Mouse (Mus musculus) neural tube, embryonic 14.5 days (tissue): ENCODE data around the gene Sipa1l3. TPM values are rescaled to one million over a fixed set of nuclear protein-coding genes. Genes with fewer than 3 reads are reported as not detected.
A peak's percentile ranks its signal among the peaks of the same experiment; 100 is the strongest.

ENCODE experiments used
- ATAC-seq: fragments of 200-750 bp; cut with Nextera tagmentation; 2 replicates; pipeline ENCODE4 v1.8.0; 2017; ENCODE audit warnings: low read depth, mild to moderate bottlenecking, moderate TSS enrichment, moderate library complexity
- H3K27ac ChIP-seq: fragments of 300-500 bp; sonication (generic); 2 replicates; pipeline ENCODE4 v1.5.1; 2014; ENCODE audit warnings: low read depth, mild to moderate bottlenecking, control low read depth, low read length, moderate library complexity, mixed read lengths
- H3K27me3 ChIP-seq: fragments of 300-500 bp; sonication (generic); 2 replicates; pipeline ENCODE4 v1.6.1; 2014; ENCODE audit warnings: low read length; ENCODE audit not compliant: control insufficient read depth, insufficient read depth
- H3K36me3 ChIP-seq: fragments of 300-500 bp; sonication (generic); 2 replicates; pipeline ENCODE4 v1.6.1; 2014; ENCODE audit warnings: low read length, mixed read lengths; ENCODE audit not compliant: control insufficient read depth, insufficient read depth
- H3K4me1 ChIP-seq: fragments of 300-500 bp; sonication (generic); 2 replicates; pipeline ENCODE4 v1.6.1; 2014; ENCODE audit warnings: low read length; ENCODE audit not compliant: control insufficient read depth, insufficient read depth
- H3K4me2 ChIP-seq: fragments of 300-500 bp; sonication (generic); 2 replicates; pipeline ENCODE4 v1.6.1; 2014; ENCODE audit warnings: mild to moderate bottlenecking, low read depth, low read length, control low read depth
- H3K4me3 ChIP-seq: fragments of 300-500 bp; sonication (generic); 2 replicates; pipeline ENCODE4 v1.5.1; 2014; ENCODE audit warnings: low read depth, low read length, control low read depth, mixed read lengths
- H3K9ac ChIP-seq: fragments of 300-500 bp; sonication (generic); replicated peaks from 2 replicates; pipeline ENCODE4 v1.6.1; 2014; ENCODE audit warnings: low read depth, mild to moderate bottlenecking, control low read depth, low read length, mixed read lengths
- H3K9me3 ChIP-seq: fragments of 300-500 bp; sonication (generic); 2 replicates; pipeline ENCODE4 v1.6.1; 2016; ENCODE audit warnings: low read length; ENCODE audit not compliant: control insufficient read depth
- WGBS: fragments of 180-500 bp; shearing (Covaris S2); extraction: QIAGEN DNeasy Blood & Tissue Kit; methylation state at CpG from one replicate; pipeline ENCODE4 v1.1.7; 2014; 5-methylcytosine and 5-hydroxymethylcytosine counted together
- polyA plus RNA-seq: library from polyadenylated mRNA; unstranded; fragments of >200 nt; fragmentation: Nextera tagmentation; extraction: Ambion mirVana; gene quantifications from 2 replicates; pipeline ENCODE4 v1.2.1, GENCODE M21; 2014

Gene Sipa1l3
- polyA plus RNA-seq, 1 experiment from 2014 or later: 22.1 TPM

DNA sequence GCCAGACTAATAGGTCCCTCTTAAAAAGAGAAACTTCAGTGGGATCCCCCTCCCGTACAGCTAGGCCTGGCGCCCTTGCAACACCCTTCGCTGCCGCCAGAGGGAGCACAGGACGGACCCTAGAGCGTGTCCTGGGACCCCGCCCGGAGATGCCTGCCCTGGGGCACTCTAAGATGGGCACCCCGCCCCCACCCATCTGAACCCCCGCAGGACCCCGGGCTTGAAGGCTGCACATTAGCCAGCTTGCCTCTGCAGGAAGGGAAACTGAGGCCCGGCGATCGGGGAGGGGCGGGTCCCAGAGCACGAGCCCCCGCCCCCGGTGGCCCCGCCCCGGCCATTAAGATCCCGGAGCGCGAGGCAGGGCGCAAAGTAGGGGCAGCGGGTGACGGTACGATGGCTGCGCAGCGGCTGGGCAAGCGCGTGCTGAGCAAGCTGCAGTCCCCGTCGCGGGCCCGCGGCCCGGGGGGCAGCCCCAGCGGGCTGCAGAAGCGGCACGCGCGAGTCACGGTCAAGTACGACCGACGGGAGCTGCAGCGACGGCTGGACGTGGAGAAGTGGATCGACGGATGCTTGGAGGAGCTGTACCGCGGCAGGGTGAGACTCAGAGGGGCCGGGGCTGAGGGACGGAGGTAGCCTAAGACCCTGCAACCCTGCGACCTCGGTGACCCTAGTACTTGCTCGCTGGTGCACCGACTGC is 229.4 kb downstream of the Sipa1l3 start, which contains the start of gene Ppp1r14a:
Gene Ppp1r14a, plus strand, starts transcription at position 367 of the 697 bp plus-strand sequence.
- no peaks in the 10 kb centered on the region for H3K36me3 ChIP-seq
- H3K27me3 ChIP-seq: no peaks in the 10 kb centered on the region
- no peaks in the 10 kb centered on the region for H3K9me3 ChIP-seq
- WGBS: under 1% methylated on average over 51 of the region's 59 CpGs
- H3K9ac ChIP-seq: peak within 1 kb of the TSS; percentile 46
- peaks cover 6% of the 10 kb centered on the region; the same call in 1 of the 2 replicates for H3K4me1 ChIP-seq
- H3K4me3 ChIP-seq: peak within 1 kb of the TSS; percentile 41
- 0 out of 2 replicates have a peak within 1 kb of the TSS, but pooled peaks have one; percentile 7 for H3K27ac ChIP-seq
- H3K4me2 ChIP-seq: peak within 1 kb of the TSS; percentile 79
- ATAC-seq: peak; percentile 38; the same call in 1 of the 2 replicates

DNA sequence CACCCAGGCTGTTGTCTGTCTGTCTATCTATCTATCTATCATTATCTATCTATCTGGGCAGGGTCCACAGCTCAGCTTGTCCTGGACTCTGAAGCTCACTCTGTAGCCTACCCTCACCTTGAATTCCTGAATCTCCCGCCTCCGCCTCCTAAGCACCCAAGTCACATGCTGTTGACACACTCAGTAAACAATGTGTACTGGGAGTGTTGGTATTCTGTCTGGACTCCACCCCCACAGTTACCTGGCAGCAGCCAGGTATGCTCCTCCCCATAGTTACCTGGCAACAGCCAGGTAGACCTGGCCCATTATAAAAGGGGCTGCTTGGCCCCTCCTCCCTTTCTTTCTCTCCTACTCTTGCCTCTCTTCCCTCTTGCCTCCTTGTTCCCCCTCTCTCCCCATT is 230.4 kb downstream of the Sipa1l3 start:
- H3K4me3 ChIP-seq: no peak overlapping the region
- H3K9ac ChIP-seq: no peak overlapping the region
- no peak overlapping the region for H3K27ac ChIP-seq
- no peaks in the 10 kb centered on the region for H3K9me3 ChIP-seq
- H3K27me3 ChIP-seq: no peaks in the 10 kb centered on the region
- no peak for ATAC-seq
- H3K4me1 ChIP-seq: peaks cover 6% of the 10 kb centered on the region; the same call in 1 of the 2 replicates
- no peak overlapping the region for H3K4me2 ChIP-seq
- no peaks in the 10 kb centered on the region for H3K36me3 ChIP-seq
- 83% methylated on average over 2 of the region's 2 CpGs for WGBS

DNA sequence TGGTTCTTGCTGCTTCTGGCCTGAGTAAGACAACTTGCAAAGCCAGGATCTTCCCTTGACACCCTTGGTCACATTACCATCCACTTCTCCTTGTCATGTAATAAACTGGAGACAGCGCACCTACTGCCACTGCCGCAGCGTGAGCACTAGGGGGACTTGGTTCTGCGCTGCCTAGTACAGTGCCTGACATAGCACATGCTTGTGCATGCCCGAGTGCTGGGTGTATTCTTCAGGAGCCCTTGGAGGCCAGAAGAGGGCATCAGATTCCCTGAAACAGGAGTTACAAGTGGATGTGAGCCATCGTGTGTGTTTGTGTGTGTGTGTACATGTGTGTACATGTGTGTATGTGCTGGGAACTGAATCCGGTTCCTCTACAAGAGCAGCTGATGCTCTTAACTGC is 231.0 kb downstream of the Sipa1l3 start:
- WGBS: 83% methylated on average over 7 of the region's 7 CpGs
- H3K27me3 ChIP-seq: 0 out of 2 replicates have a peak, but pooled peaks cover 4% of the 10 kb centered on the region
- no peak for ATAC-seq

DNA sequence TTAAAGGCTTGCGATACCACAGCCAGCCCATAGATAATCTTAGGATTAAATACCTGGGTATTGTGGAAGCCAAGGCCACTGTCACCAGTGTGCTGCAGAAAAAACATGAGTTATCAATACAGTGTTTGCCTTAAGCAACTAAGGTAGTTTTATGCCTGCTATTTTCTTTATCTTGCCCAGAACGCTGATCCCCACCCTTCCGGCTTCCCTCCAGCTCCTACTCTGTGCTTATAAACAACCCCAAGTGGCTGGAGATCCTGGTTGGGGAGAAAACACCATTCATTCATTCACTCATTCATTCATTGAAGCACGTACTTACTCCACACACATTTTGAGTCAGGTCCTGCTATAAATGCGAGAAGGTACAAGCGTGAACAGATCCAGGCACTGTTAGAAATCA is 233.9 kb downstream of the Sipa1l3 start:
- Histone ChIP-seq H3K36me3 (no peaks in the 10 kb centered on the region), H3K27me3 (peaks cover 18% of the 10 kb centered on the region; the same call in 1 of the 2 replicates), H3K27ac (no peak overlapping the region), H3K9me3 (no peaks in the 10 kb centered on the region), H3K9ac (no peak overlapping the region), H3K4me1 (peaks cover 11% of the 10 kb centered on the region; the same call in 1 of the 2 replicates), H3K4me2 (no peak overlapping the region), H3K4me3 (no peak overlapping the region)
- no peak for ATAC-seq
- WGBS: 97% methylated on average over 6 of the region's 6 CpGs

More for the DNA sequence above, 231.0 kb downstream of the Sipa1l3 start:
- Histone ChIP-seq H3K36me3 (no peaks in the 10 kb centered on the region), H3K4me3 (no peak overlapping the region), H3K9me3 (no peaks in the 10 kb centered on the region), H3K9ac (no peak overlapping the region), H3K4me1 (peaks cover 4% of the 10 kb centered on the region; the same call in 1 of the 2 replicates), H3K4me2 (no peak overlapping the region), H3K27ac (no peak overlapping the region)

DNA sequence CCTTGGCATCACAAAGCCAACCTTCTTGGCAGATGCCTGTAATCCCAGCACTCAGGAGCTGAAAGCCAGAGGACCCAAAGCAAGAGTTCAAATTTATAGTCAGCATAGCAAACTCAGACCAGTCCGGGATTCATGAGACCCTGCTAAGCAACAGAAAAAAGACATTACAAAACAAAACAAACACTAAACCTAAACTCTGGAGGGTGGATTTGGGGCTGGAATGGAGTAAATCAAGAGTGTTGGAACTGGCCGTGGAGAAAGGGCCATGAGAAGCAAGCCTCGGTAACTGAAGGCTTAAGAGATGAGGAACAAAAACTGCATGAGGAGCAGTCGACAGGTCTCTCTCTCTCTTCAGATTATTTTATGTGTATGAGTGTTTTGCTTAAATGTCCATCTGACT is 234.6 kb downstream of the Sipa1l3 start:
- no peaks in the 10 kb centered on the region for H3K36me3 ChIP-seq
- no peaks in the 10 kb centered on the region for H3K9me3 ChIP-seq
- H3K4me2 ChIP-seq: no peak overlapping the region
- WGBS: 84% methylated on average over 4 of the region's 4 CpGs
- H3K4me3 ChIP-seq: no peak overlapping the region
- no peak overlapping the region for H3K9ac ChIP-seq
- H3K27ac ChIP-seq: no peak overlapping the region
- H3K4me1 ChIP-seq: peaks cover 11% of the 10 kb centered on the region; the same call in 1 of the 2 replicates
- peaks cover 18% of the 10 kb centered on the region; the same call in 1 of the 2 replicates for H3K27me3 ChIP-seq
- no peak for ATAC-seq

DNA sequence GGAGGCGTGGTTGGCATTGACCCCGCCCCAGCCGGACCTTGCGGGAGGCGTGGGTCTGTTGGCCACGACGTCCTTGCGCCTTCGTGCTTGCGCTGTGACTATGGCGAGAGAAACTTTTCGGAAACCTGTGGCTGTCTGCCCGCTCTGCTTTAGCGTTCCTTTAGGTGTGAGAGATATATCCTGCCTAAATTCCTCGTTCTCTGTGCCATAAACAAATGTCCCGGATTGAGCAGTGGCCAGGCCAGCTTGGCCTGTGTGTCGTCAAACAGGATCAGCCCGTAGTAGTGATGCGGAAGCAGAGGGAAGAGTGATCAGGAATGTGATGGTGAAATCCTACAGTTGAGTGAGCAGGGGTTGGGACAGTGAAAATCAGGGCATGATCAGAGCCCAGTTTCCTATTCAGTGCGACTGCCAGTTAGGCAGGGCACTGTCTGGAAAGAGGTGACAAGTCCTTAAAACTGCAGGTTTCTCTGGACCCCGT is 236.3 kb downstream of the Sipa1l3 start:
- peak; percentile 13; the same call in 1 of the 2 replicates for ATAC-seq
- H3K4me3 ChIP-seq: peak overlapping the region; percentile 62
- peaks cover 11% of the 10 kb centered on the region; the same call in 1 of the 2 replicates for H3K4me1 ChIP-seq
- H3K4me2 ChIP-seq: peak overlapping the region; percentile 92
- no peak overlapping the region for H3K27ac ChIP-seq
- peak overlapping the region; percentile 54 for H3K9ac ChIP-seq
- 12% methylated on average over 21 of the region's 21 CpGs for WGBS
- peaks cover 18% of the 10 kb centered on the region; the same call in 1 of the 2 replicates for H3K27me3 ChIP-seq
- H3K9me3 ChIP-seq: no peaks in the 10 kb centered on the region
- H3K36me3 ChIP-seq: no peaks in the 10 kb centered on the region

DNA sequence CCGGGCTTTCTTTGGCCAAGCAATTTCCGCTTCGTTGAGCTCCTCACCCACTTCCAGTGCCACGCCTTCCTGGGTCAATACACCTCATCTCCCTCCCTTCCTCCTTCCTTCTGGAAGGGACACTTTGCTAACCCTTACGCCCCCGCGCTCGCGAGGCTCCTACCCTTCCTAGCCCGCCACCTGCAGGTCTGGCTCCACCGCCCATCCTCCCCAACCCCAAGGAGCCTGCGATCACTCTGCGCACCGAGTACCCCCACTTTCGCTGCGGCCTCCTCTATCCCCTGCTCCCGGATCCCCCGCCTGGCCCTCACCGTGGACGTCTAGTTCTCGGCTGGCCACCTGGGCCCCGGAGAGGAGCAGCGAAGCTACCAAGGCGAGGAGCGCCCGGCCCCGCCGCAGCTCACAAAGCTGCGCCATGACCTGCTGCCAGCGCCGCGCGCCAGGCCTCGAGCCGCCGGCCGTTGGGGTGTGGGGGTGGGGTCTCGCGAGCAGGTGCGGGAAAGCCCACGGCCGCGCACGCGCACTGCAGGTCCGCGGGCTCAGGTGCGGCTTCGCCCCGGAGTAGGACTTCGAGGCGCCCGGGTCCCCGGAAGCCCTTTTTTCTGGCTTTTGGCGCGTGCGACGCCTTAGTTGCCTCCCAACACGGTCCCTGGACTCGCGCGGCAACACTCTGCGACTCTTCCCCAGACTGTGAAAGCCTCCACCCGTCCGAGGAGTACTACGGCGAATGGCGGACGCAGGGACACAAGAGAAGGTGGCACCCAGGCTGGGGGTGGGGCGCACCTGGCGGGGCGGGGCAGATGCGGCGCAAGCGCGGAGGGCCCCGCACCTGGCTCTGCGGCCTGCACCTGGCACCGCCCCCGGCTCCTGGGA is 237.0 kb downstream of the Sipa1l3 start, which contains the start of gene Spint2:
Gene Spint2, minus strand, starts transcription at position 712 of the 873 bp plus-strand sequence.
- Histone ChIP-seq H3K9ac (peak within 1 kb of the TSS; percentile 54), H3K4me3 (peak within 1 kb of the TSS; percentile 62), H3K36me3 (no peaks in the 10 kb centered on the region), H3K27ac (no peak within 1 kb of the TSS), H3K9me3 (no peaks in the 10 kb centered on the region), H3K4me2 (peak within 1 kb of the TSS; percentile 92), H3K4me1 (peaks cover 11% of the 10 kb centered on the region; the same call in 1 of the 2 replicates), H3K27me3 (peaks cover 18% of the 10 kb centered on the region; the same call in 1 of the 2 replicates)
- peak; percentile 82 for ATAC-seq
- under 1% methylated on average over 71 of the region's 80 CpGs for WGBS

DNA sequence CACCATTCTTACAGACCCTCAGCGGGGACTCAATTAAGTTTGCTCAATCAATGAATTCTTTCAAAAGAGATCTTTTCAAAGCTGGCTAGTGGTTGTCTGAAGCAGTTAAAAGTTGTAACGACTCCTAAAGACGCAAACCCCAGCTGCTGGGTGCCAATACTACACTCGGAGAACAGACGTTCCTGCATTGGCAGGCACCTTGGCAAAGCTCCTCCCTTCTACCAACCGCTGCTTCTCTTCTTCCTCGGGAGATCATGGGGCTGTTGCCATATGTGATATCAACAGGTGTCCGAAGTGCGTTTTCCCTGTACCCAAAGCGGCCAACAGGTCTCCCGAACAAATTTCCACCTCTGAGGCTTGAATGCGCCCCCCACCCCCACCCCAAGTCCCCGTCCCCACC is 237.6 kb downstream of the Sipa1l3 start:
- Histone ChIP-seq H3K27me3 (peaks cover 18% of the 10 kb centered on the region; the same call in 1 of the 2 replicates), H3K4me3 (peak overlapping the region; percentile 62), H3K9me3 (no peaks in the 10 kb centered on the region), H3K9ac (peak overlapping the region; percentile 54), H3K4me2 (peak overlapping the region; percentile 92), H3K36me3 (no peaks in the 10 kb centered on the region), H3K4me1 (peaks cover 11% of the 10 kb centered on the region; the same call in 1 of the 2 replicates), H3K27ac (no peak overlapping the region)
- no peak for ATAC-seq
- 8% methylated on average over 13 of the region's 13 CpGs for WGBS
